Mouse (Mus musculus): Measurements from ENCODE around the gene Osm.

- TF ChIP-seq CTCF (IDR thresholded peaks at IDR 0.05; ENCODE audit: low read depth, low read length) (no peak), POLR2A (IDR thresholded peaks at IDR 0.05; ENCODE audit: insufficient read depth, low read length) (no peak), EP300 (IDR thresholded peaks at IDR 0.05; ENCODE audit: insufficient read depth, low read depth, low read length) (no peak)
These were observed 30.3 kb upstream of the Osm start for GRCm38 (mm10) chr11:4205951-4206350.

Data from ES-Bruce4 (cell line).